Mouse (Mus musculus) layer of hippocampus, adult 9-11 months (tissue): ENCODE measurements around the gene Ranbp1.
"Not testable (repeated sequence)": the region's sequence is repeated elsewhere in the genome, so short reads cannot be mapped to it uniquely, and the experiment has no call there.

Experiments
- DNase-seq: peaks from one replicate; pipeline ENCODE4 v3.0.0; 2022

Ranbp1 gene

DNA sequence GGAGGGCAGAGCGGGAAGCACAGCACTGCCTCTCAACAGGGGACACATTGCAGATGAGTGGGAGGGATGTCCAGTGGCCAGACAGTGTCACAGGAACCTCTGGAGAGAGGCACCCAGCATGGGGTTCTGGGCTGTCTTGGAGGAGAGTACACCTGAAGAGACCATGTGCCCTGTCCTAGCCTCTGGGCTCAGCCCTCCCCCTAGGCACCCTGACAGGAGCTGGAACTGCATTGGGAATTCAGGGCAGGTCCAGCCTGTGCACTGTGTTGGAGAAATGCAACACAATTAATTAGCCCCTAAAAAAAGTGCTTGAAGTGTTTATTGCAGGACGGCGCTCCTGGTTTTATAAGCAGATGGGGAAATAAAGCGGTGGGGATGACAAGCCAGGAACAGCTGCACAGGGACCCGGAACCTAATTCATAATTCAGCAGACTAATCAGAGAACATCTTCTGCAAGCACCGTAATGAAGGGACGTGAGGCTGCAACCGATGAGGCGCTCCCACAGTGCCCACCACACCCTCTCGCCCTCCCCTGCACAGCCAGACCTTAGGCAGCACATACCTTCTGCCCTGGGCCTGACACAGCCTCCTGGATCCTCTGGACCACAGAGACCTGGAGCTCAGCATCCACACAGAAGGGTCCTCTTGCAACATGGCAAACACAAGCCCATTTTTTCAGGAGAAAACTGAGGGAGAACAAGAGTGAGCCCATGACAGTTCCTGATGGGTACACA, 50.0 kb downstream of the Ranbp1 start:
- no peak for DNase-seq

DNA sequence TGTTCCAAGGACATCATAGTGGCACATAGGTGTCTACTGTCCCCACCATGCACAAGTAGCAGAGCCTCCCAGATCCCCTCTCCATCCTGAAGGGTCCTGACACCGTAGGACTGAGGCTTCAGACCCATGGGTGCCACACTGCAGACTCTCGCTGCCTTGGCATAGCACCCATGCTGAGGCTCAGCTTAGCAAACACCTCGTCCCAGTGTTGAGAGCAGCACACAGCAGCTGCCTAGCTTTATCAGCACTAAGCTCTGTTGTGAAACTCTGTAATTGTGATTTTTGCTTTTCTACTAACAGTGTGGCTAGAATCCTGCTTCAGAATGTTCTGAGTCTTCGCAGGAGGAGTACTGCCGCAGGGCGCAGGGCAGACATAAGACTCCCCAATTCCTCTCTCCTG, 50.7 kb downstream of the Ranbp1 start:
- DNase-seq: no peak

DNA sequence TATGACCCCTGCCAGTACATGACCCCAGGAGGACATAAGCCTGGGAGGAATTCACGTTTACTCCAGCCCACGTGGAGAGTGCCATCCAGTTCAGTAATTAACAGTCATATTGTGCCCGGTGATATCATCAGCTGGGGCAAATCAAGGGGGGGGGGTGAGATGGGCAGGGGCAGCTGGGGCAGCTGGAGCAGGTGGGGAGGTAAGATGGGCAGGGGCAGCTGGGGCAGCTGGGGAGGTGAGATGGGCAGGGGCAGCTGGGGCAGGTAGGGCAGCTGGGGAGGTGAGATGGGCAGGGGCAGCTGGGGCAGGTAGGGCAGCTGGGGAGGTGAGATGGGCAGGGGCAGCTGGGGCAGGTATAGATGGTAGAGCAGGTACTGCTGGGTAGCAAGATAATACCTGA, 53.0 kb downstream of the Ranbp1 start:
- not testable (repeated sequence) for DNase-seq

DNA sequence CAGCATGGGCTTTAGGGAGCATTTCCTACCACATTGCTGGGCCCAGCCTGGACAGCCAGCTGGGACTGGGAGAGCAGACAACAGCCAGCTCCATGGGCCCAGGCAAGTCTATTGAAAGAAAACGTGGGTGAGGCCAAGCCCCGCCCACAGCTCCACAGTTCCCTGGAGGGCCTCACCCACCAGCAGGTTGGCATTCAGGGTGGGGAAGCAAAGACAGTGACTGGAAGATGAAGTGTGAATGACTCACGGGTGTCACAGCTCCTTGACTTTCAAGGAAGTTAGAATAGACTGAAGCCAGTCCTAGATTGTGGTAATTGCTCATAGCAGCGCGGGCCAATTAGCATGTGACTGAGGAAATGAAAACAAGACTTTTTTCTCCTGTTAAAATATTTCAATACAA, 53.5 kb downstream of the Ranbp1 start:
- DNase-seq: peak; percentile 75

DNA sequence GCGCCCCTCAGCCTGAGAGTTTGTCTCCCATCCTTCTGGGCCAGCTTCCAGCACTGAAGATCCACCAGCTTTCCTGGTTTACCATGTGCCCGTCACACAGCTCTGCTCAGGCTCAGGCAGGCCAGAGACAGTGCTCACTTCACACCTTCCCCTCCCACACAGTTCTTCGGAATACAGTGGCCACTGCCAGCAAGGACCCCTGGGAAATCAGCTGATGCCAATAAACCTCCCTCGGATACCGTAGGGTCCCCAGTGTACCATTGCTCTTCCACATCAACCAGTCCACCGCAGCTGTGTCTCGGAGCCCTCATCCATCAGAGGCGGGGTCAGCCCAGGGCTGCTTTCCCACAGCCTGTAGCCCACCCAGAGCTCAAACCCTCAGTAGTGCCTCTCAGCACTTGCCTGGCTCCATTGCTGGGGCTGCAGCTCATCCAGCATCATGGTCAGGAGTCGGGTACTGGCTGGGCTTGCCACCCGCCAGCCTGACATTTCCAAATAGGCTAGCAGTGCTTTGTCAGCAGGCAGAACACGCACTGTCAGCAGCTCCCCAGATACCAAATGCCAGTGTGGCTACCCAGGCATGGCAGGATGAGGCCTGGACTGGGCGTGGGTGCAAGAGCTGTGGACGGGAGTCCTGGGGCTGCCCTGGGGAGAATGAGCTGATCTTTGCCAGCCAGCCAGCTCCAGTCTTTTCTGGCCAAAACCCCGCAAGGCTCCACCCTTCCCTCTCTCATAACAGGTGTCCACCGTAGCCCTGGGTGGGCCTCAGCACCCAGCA, 54.1 kb downstream of the Ranbp1 start:
- peak; percentile 55 for DNase-seq

DNA sequence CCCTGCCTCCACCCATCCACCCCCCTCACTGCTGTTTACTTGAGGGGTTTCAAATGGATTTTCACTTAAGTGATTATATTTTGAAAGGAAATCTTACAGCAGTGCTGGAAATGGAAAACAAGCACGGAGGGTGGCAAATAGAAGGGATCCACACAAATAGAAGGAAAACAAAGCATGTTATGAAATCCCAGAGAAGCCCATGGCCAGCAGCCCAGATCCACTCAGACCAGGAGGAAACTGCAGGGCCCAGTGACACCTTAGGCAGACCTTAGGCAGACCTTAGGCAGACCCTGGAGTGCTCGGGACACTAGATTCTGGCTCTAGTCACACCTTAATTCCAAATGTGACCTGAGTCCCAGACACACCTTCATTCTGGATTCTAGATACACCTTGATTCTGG, 57.5 kb downstream of the Ranbp1 start:
- DNase-seq: no peak
